ENCODE assay signal across 10 mouse cellular contexts in the genomic region with DNA sequence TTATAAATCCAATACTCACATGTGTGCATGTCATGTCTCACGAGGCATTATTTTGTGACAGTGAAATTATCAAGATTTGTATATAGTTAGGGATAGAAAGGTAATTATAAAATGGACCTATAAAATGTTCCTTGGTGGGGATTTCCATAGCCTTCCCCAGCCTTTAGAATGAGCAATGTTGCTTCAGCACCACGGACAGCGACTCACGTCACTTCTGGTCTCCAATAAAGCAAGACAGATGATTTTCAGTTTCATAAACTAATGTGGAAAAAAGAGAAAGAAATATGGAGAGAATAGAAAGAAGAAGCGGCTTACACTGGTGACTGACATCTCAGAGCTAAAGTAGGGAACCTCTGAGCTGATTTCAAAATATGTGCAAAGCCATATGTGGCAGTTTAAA. TPM values are rescaled to one million over a fixed set of nuclear protein-coding genes. Genes with fewer than 3 reads are reported as not detected.
DNase-seq lines count a peak whose midpoint lies in the region; TF ChIP-seq lines count a peak whose summit lies in the region.
"Had no signal": no experiment of that assay in that cellular context is flagged by ENCODE, and none has a peak within 500 bp of the region (broad histone marks: within the 10 kb centered on the region; RNA-seq: fewer than 3 reads in every experiment).

No protein-coding gene starts in this region.

- peak; percentile 39 for DNase-seq in gastrocnemius, adult 2 months
- no peak for DNase-seq in gastrocnemius, postnatal 25 days
- peak; percentile 59 for DNase-seq in 3T3-L1 (ENCODE audit: low read depth, low spot score)
- peak; percentile 75 for DNase-seq in adrenal gland, postnatal 14 days
- DNase-seq in kidney, postnatal 10 days: peak; percentile 88
- peak; percentile 59 for DNase-seq in ovary, postnatal 14 days (ENCODE audit: low spot score)
- no peak for DNase-seq in left cerebral cortex, adult 18-20 months (ENCODE audit: low spot score in 2 of 2)
- no peak for DNase-seq in frontal cortex, postnatal 10 days (ENCODE audit: low spot score in 2 of 2)

- intact Hi-C loops in gastrocnemius, adult 2 months (cut with DNase I): no loop called here

- no peak overlapping the region for H3K27ac ChIP-seq in gastrocnemius, adult 2 months
- H3K27ac ChIP-seq: neural tube, embryonic 12.5 days had no signal

- TF ChIP-seq CTCF in gastrocnemius, adult 2 months (IDR thresholded peaks at IDR 0.05): no peak

- H3K4me3 ChIP-seq in gastrocnemius, adult 2 months: no peak overlapping the region
- H3K4me3 ChIP-seq: neural tube, embryonic 12.5 days had no signal

RNA-seq across cellular contexts. Expression of a gene that starts 23.7 kb away (rescaled TPM):
- total RNA-seq in gastrocnemius, adult 2 months (2021): not detected
- total RNA-seq in gastrocnemius, postnatal 25 days (2021): not detected
- total RNA-seq in adrenal gland, postnatal 14 days (2021): not detected in 2 replicates
- not detected for total RNA-seq in left cerebral cortex, adult 18-20 months (2021)
- total RNA-seq: heart, adult 18-20 months had no signal

Comparison
In these comparisons a context has a peak if more than half of its experiments do, and no peak if none do; other contexts are left out.
1. DNase-seq: peak in gastrocnemius, adult 2 months (single experiment), 3T3-L1 (single experiment), adrenal gland, postnatal 14 days (single experiment), kidney, postnatal 10 days (single experiment) and ovary, postnatal 14 days (single experiment); none in gastrocnemius, postnatal 25 days (single experiment), left cerebral cortex, adult 18-20 months (0 of 2) and frontal cortex, postnatal 10 days (0 of 2).